Mouse (Mus musculus): ENCODE results near the gene Tnrc18. TPM values are rescaled to one million over a fixed set of nuclear protein-coding genes. Genes with fewer than 3 reads are reported as not detected.
"Not testable (repeated sequence)": the region's sequence is repeated elsewhere in the genome, so short reads cannot be mapped to it uniquely, and the experiment has no call there.

Gene Tnrc18
- polyA plus RNA-seq, 1 experiment = 35.9 TPM

GRCm38 (mm10) chr5:142850476-142850875 lies 33.0 kb upstream of the Tnrc18 start:
- H3K27ac ChIP-seq (ENCODE audit: control insufficient read depth, insufficient read depth, low read depth, low read length) = no peak overlapping the region
- H3K4me1 ChIP-seq (ENCODE audit: control insufficient read depth, insufficient read depth, low read length) = peaks cover 7% of the 10 kb centered on the region
- TF ChIP-seq POLR2A (IDR thresholded peaks at IDR 0.05; ENCODE audit: control insufficient read depth, low read depth, low read length) (no peak), CTCF (IDR thresholded peaks at IDR 0.05; ENCODE audit: control insufficient read depth, insufficient read depth, insufficient replicate concordance, low read depth, low read length) (no peak)
- H3K4me3 ChIP-seq (ENCODE audit: control insufficient read depth, low read depth, low read length) = no peak overlapping the region
- H3K36me3 ChIP-seq (ENCODE audit: control insufficient read depth, insufficient read depth, low read length) = no peaks in the 10 kb centered on the region
- H3K27me3 ChIP-seq (ENCODE audit: control insufficient read depth, insufficient read depth, low read length) = no peaks in the 10 kb centered on the region

GRCm38 (mm10) chr5:142848911-142849310 lies 31.4 kb upstream of the Tnrc18 start:
- Histone ChIP-seq H3K4me3 (ENCODE audit: control insufficient read depth, low read depth, low read length) (no peak overlapping the region), H3K36me3 (ENCODE audit: control insufficient read depth, insufficient read depth, low read length) (no peaks in the 10 kb centered on the region), H3K27ac (ENCODE audit: control insufficient read depth, insufficient read depth, low read depth, low read length) (no peak overlapping the region), H3K27me3 (ENCODE audit: control insufficient read depth, insufficient read depth, low read length) (no peaks in the 10 kb centered on the region), H3K4me1 (ENCODE audit: control insufficient read depth, insufficient read depth, low read length) (peaks cover 10% of the 10 kb centered on the region)
- TF ChIP-seq CTCF (IDR thresholded peaks at IDR 0.05; ENCODE audit: control insufficient read depth, insufficient read depth, insufficient replicate concordance, low read depth, low read length) = no peak
- no peak for TF ChIP-seq POLR2A (IDR thresholded peaks at IDR 0.05; ENCODE audit: control insufficient read depth, low read depth, low read length)

GRCm38 (mm10) chr5:142848149-142848548 lies 30.7 kb upstream of the Tnrc18 start:
- TF ChIP-seq POLR2A (IDR thresholded peaks at IDR 0.05; ENCODE audit: control insufficient read depth, low read depth, low read length) = no peak
- no peak for TF ChIP-seq CTCF (IDR thresholded peaks at IDR 0.05; ENCODE audit: control insufficient read depth, insufficient read depth, insufficient replicate concordance, low read depth, low read length)
- Histone ChIP-seq H3K4me1 (ENCODE audit: control insufficient read depth, insufficient read depth, low read length) (peaks cover 10% of the 10 kb centered on the region), H3K27ac (ENCODE audit: control insufficient read depth, insufficient read depth, low read depth, low read length) (no peak overlapping the region)

GRCm38 (mm10) chr5:142844467-142844866 lies 27.0 kb upstream of the Tnrc18 start:
- TF ChIP-seq CTCF (IDR thresholded peaks at IDR 0.05; ENCODE audit: control insufficient read depth, insufficient read depth, insufficient replicate concordance, low read depth, low read length) (peak; percentile 65; the same call in 1 of the 2 replicates), POLR2A (IDR thresholded peaks at IDR 0.05; ENCODE audit: control insufficient read depth, low read depth, low read length) (no peak)
- Histone ChIP-seq H3K4me1 (ENCODE audit: control insufficient read depth, insufficient read depth, low read length) (peaks cover 6% of the 10 kb centered on the region), H3K4me3 (ENCODE audit: control insufficient read depth, low read depth, low read length) (no peak overlapping the region), H3K36me3 (ENCODE audit: control insufficient read depth, insufficient read depth, low read length) (no peaks in the 10 kb centered on the region), H3K27ac (ENCODE audit: control insufficient read depth, insufficient read depth, low read depth, low read length) (no peak overlapping the region), H3K27me3 (ENCODE audit: control insufficient read depth, insufficient read depth, low read length) (no peaks in the 10 kb centered on the region)

More at GRCm38 (mm10) chr5:142848149-142848548, 30.7 kb upstream of the Tnrc18 start:
- Histone ChIP-seq H3K36me3 (ENCODE audit: control insufficient read depth, insufficient read depth, low read length) (no peaks in the 10 kb centered on the region), H3K27me3 (ENCODE audit: control insufficient read depth, insufficient read depth, low read length) (no peaks in the 10 kb centered on the region), H3K4me3 (ENCODE audit: control insufficient read depth, low read depth, low read length) (no peak overlapping the region)

GRCm38 (mm10) chr5:142842137-142842642 lies 24.7 kb upstream of the Tnrc18 start:
- H3K36me3 ChIP-seq (ENCODE audit: control insufficient read depth, insufficient read depth, low read length) = no peaks in the 10 kb centered on the region
- TF ChIP-seq POLR2A (IDR thresholded peaks at IDR 0.05; ENCODE audit: control insufficient read depth, low read depth, low read length) (no peak), CTCF (IDR thresholded peaks at IDR 0.05; ENCODE audit: control insufficient read depth, insufficient read depth, insufficient replicate concordance, low read depth, low read length) (peak; percentile 30; the same call in 1 of the 2 replicates)
- H3K27ac ChIP-seq (ENCODE audit: control insufficient read depth, insufficient read depth, low read depth, low read length) = no peak overlapping the region
- peaks cover 3% of the 10 kb centered on the region for H3K4me1 ChIP-seq (ENCODE audit: control insufficient read depth, insufficient read depth, low read length)
- no peaks in the 10 kb centered on the region for H3K27me3 ChIP-seq (ENCODE audit: control insufficient read depth, insufficient read depth, low read length)
- H3K4me3 ChIP-seq (ENCODE audit: control insufficient read depth, low read depth, low read length) = no peak overlapping the region

- Histone ChIP-seq H3K27me3 (ENCODE audit: control insufficient read depth, insufficient read depth, low read length) (no peaks in the 10 kb centered on the region), H3K27ac (ENCODE audit: control insufficient read depth, insufficient read depth, low read depth, low read length) (peak overlapping the region; percentile 23; the same call in 1 of the 2 replicates), H3K4me3 (ENCODE audit: control insufficient read depth, low read depth, low read length) (no peak overlapping the region), H3K4me1 (ENCODE audit: control insufficient read depth, insufficient read depth, low read length) (peaks cover 3% of the 10 kb centered on the region), H3K36me3 (ENCODE audit: control insufficient read depth, insufficient read depth, low read length) (no peaks in the 10 kb centered on the region)
- TF ChIP-seq POLR2A (IDR thresholded peaks at IDR 0.05; ENCODE audit: control insufficient read depth, low read depth, low read length) (no peak), CTCF (IDR thresholded peaks at IDR 0.05; ENCODE audit: control insufficient read depth, insufficient read depth, insufficient replicate concordance, low read depth, low read length) (no peak)
These were observed 24.1 kb upstream of the Tnrc18 start for GRCm38 (mm10) chr5:142841372-142842136.

GRCm38 (mm10) chr5:142837427-142837826 lies 20.0 kb upstream of the Tnrc18 start:
- H3K27ac ChIP-seq (ENCODE audit: control insufficient read depth, insufficient read depth, low read depth, low read length); H3K4me1 ChIP-seq (ENCODE audit: control insufficient read depth, insufficient read depth, low read length); H3K36me3 ChIP-seq (ENCODE audit: control insufficient read depth, insufficient read depth, low read length); H3K27me3 ChIP-seq (ENCODE audit: control insufficient read depth, insufficient read depth, low read length); H3K4me3 ChIP-seq (ENCODE audit: control insufficient read depth, low read depth, low read length): not testable (repeated sequence)

Data from testis, adult 2 months (tissue).